ENCODE assay signal across 8 mouse cellular contexts in genomic region chr4:148140098-148141011, GRCm38 (mm10). TPM values are rescaled to one million over a fixed set of nuclear protein-coding genes. Genes with fewer than 3 reads are reported as not detected.
DNase-seq lines count a peak whose midpoint lies in the region; ATAC-seq and TF ChIP-seq lines count a peak whose summit lies in the region.

No protein-coding gene starts in this region.

- TF ChIP-seq CTCF in CH12.LX (conservative IDR thresholded peaks at IDR 0.05 in 1 of 2, IDR thresholded peaks at IDR 0.05 in 1 of 2; ENCODE audit: low read depth in 2 of 2, low read length in 2 of 2) = peak; percentile 21 to 76; a peak in 2 of 4 replicates
- peak; percentile 61 for TF ChIP-seq CTCF in heart, postnatal 0 days (IDR thresholded peaks at IDR 0.05; ENCODE audit: low read depth)
- peak; percentile 57; the same call in 1 of the 2 replicates for TF ChIP-seq CTCF in testis, adult 2 months (IDR thresholded peaks at IDR 0.05; ENCODE audit: control insufficient read depth, insufficient read depth, insufficient replicate concordance, low read depth, low read length)

- ATAC-seq in forebrain, embryonic 12.5 days (ENCODE audit: low FRiP score) = peak; percentile 96
- peak; percentile 95 for ATAC-seq in heart, postnatal 0 days (ENCODE audit: insufficient read depth, low read depth)
- peak; percentile 93 for ATAC-seq in liver, embryonic 16.5 days (ENCODE audit: low read depth)
- ATAC-seq in neural tube, embryonic 13.5 days (ENCODE audit: low read depth) = peak; percentile 95

- DNase-seq in CH12.LX (ENCODE audit: extremely low read depth) = peak; percentile 92
- peak; percentile 95 for DNase-seq in c-Kit-positive CD71-positive TER-119-negative erythroid progenitor cells, embryonic 14.5 days (ENCODE audit: low read depth)
- DNase-seq in heart, postnatal 0 days (ENCODE audit: low spot score) = peak; percentile 96
- peak; percentile 93 to 95 for DNase-seq in kidney, postnatal 4 days

- dilution Hi-C loops in CH12.LX (cut with MboI; ENCODE audit: extremely low pct_ligation_motif_present, extremely low pct_unique_long_range_greater_than_20kb, low sequenced_read_pairs) = no loop called here

- H3K79me2 ChIP-seq in CH12.LX (replicated peaks; ENCODE audit: control insufficient read depth, extremely low read depth, insufficient read depth, poor library complexity, severe bottlenecking) = no peaks in the 10 kb centered on the region; the same call in 1 of the 2 replicates

- no peaks in the 10 kb centered on the region for H3K9me3 ChIP-seq in CH12.LX (replicated peaks; ENCODE audit: low read length)
- no peaks in the 10 kb centered on the region for H3K9me3 ChIP-seq in forebrain, embryonic 12.5 days
- no peaks in the 10 kb centered on the region for H3K9me3 ChIP-seq in heart, postnatal 0 days (replicated peaks; ENCODE audit: control insufficient read depth, low read length)
- H3K9me3 ChIP-seq in liver, embryonic 16.5 days (replicated peaks; ENCODE audit: control insufficient read depth, low read length) = no peaks in the 10 kb centered on the region
- no peaks in the 10 kb centered on the region for H3K9me3 ChIP-seq in neural tube, embryonic 13.5 days

- peak overlapping the region; percentile 77 to 85 (median 83) for H3K4me3 ChIP-seq in CH12.LX (replicated peaks in 1 of 3; ENCODE audit: low read depth in 2 of 3, low read length in 2 of 3, poor library complexity in 1 of 3)
- H3K4me3 ChIP-seq in forebrain, embryonic 12.5 days (replicated peaks) = peak overlapping the region; percentile 59
- H3K4me3 ChIP-seq in heart, postnatal 0 days (ENCODE audit: low read depth, low read length) = peak overlapping the region; percentile 93
- peak overlapping the region; percentile 79 for H3K4me3 ChIP-seq in liver, embryonic 16.5 days (ENCODE audit: low read depth, low read length)
- H3K4me3 ChIP-seq in neural tube, embryonic 13.5 days = peak overlapping the region; percentile 53
- H3K4me3 ChIP-seq in testis, adult 2 months (ENCODE audit: control insufficient read depth, low read depth, low read length) = peak overlapping the region; percentile 97

- H3K27me3 ChIP-seq in CH12.LX (replicated peaks) = peaks cover 30% of the 10 kb centered on the region
- peaks cover 26% of the 10 kb centered on the region for H3K27me3 ChIP-seq in forebrain, embryonic 12.5 days
- H3K27me3 ChIP-seq in heart, postnatal 0 days (ENCODE audit: control insufficient read depth, insufficient read depth, low read length) = peaks cover 21% of the 10 kb centered on the region
- H3K27me3 ChIP-seq in liver, embryonic 16.5 days (ENCODE audit: control insufficient read depth, insufficient read depth, low read depth, low read length) = peaks cover 18% of the 10 kb centered on the region
- no peaks in the 10 kb centered on the region; the same call in 1 of the 2 replicates for H3K27me3 ChIP-seq in neural tube, embryonic 13.5 days
- no peaks in the 10 kb centered on the region for H3K27me3 ChIP-seq in testis, adult 2 months (ENCODE audit: control insufficient read depth, insufficient read depth, low read length)

- peak; percentile 53 for TF ChIP-seq RAD21 in CH12.LX (IDR thresholded peaks at IDR 0.05; ENCODE audit: low read depth, low read length)

- TF ChIP-seq EP300 in CH12.LX (IDR thresholded peaks at IDR 0.05; ENCODE audit: low read length) = no peak
- no peak for TF ChIP-seq EP300 in heart, postnatal 0 days (IDR thresholded peaks at IDR 0.05; ENCODE audit: low read depth)

- peak overlapping the region; percentile 25 for H3K4me2 ChIP-seq in CH12.LX (ENCODE audit: insufficient read depth, low read depth, poor library complexity, severe bottlenecking)
- H3K4me2 ChIP-seq in forebrain, embryonic 12.5 days = peak overlapping the region; percentile 88
- peak overlapping the region; percentile 98 for H3K4me2 ChIP-seq in heart, postnatal 0 days (ENCODE audit: low read depth, low read length)
- H3K4me2 ChIP-seq in liver, embryonic 16.5 days (ENCODE audit: low read depth, low read length) = peak overlapping the region; percentile 96
- peak overlapping the region; percentile 87 for H3K4me2 ChIP-seq in neural tube, embryonic 13.5 days

- TF ChIP-seq POLR2A in CH12.LX (IDR thresholded peaks at IDR 0.05; ENCODE audit: low read depth, low read length) = peak; percentile 90
- peak; percentile 62 for TF ChIP-seq POLR2A in testis, adult 2 months (IDR thresholded peaks at IDR 0.05; ENCODE audit: control insufficient read depth, low read depth, low read length)

- peak overlapping the region; percentile 76 for H3K9ac ChIP-seq in CH12.LX (ENCODE audit: insufficient read depth, low read depth)
- H3K9ac ChIP-seq in forebrain, embryonic 12.5 days = peak overlapping the region; percentile 65
- peak overlapping the region; percentile 74 for H3K9ac ChIP-seq in heart, postnatal 0 days (replicated peaks; ENCODE audit: low read depth, low read length)
- H3K9ac ChIP-seq in liver, embryonic 16.5 days (ENCODE audit: low read depth, low read length) = peak overlapping the region; percentile 65
- H3K9ac ChIP-seq in neural tube, embryonic 13.5 days = peak overlapping the region; percentile 81

- H3K27ac ChIP-seq in CH12.LX (ENCODE audit: insufficient read depth, low read depth) = peak overlapping the region; percentile 73
- peak overlapping the region; percentile 89 for H3K27ac ChIP-seq in forebrain, embryonic 12.5 days
- H3K27ac ChIP-seq in heart, postnatal 0 days (ENCODE audit: low read depth) = peak overlapping the region; percentile 82
- peak overlapping the region; percentile 66; the same call in 1 of the 2 replicates for H3K27ac ChIP-seq in liver, embryonic 16.5 days (ENCODE audit: low read length)
- H3K27ac ChIP-seq in neural tube, embryonic 13.5 days (replicated peaks) = peak overlapping the region; percentile 89
- H3K27ac ChIP-seq in testis, adult 2 months (ENCODE audit: control insufficient read depth, insufficient read depth, low read depth, low read length) = peak overlapping the region; percentile 97

- peaks cover 10 to 28% of the 10 kb centered on the region in 2 experiments for H3K36me3 ChIP-seq in CH12.LX (replicated peaks in 1 of 2; ENCODE audit: control insufficient read depth in 1 of 2, insufficient read depth in 1 of 2, low read length in 1 of 2)
- H3K36me3 ChIP-seq in forebrain, embryonic 12.5 days (replicated peaks) = peaks cover 20% of the 10 kb centered on the region
- peaks cover 11% of the 10 kb centered on the region for H3K36me3 ChIP-seq in heart, postnatal 0 days (replicated peaks; ENCODE audit: control insufficient read depth, insufficient read depth, low read length)
- H3K36me3 ChIP-seq in liver, embryonic 16.5 days (ENCODE audit: control insufficient read depth, insufficient read depth) = no peaks in the 10 kb centered on the region
- H3K36me3 ChIP-seq in neural tube, embryonic 13.5 days = peaks cover 19% of the 10 kb centered on the region
- no peaks in the 10 kb centered on the region for H3K36me3 ChIP-seq in testis, adult 2 months (ENCODE audit: control insufficient read depth, insufficient read depth, low read length)

- in situ Hi-C loops in CH12.LX (cut with MboI; ENCODE audit: low pct_ligation_motif_present, low pct_unique_long_range_greater_than_20kb, low sequenced_read_pairs) = no loop called here

- peaks cover 0 to 6% of the 10 kb centered on the region in 2 experiments; a peak in 2 of 4 replicates for H3K4me1 ChIP-seq in CH12.LX (ENCODE audit: control insufficient read depth in 1 of 2, insufficient read depth in 2 of 2)
- peaks cover 19% of the 10 kb centered on the region for H3K4me1 ChIP-seq in forebrain, embryonic 12.5 days
- no peaks in the 10 kb centered on the region for H3K4me1 ChIP-seq in heart, postnatal 0 days (ENCODE audit: control insufficient read depth, insufficient read depth)
- peaks cover 13% of the 10 kb centered on the region for H3K4me1 ChIP-seq in liver, embryonic 16.5 days (ENCODE audit: control insufficient read depth, low read depth, low read length)
- peaks cover 27% of the 10 kb centered on the region for H3K4me1 ChIP-seq in neural tube, embryonic 13.5 days (replicated peaks)
- H3K4me1 ChIP-seq in testis, adult 2 months (ENCODE audit: control insufficient read depth, insufficient read depth, low read length) = no peaks in the 10 kb centered on the region; the same call in 1 of the 2 replicates

- WGBS in forebrain, embryonic 12.5 days = under 1% methylated on average over 65 of the region's 65 CpGs
- under 1% methylated on average over 64 of the region's 65 CpGs for WGBS in heart, postnatal 0 days
- WGBS in liver, embryonic 16.5 days (ENCODE audit: insufficient replicate concordance) = under 1% methylated on average over 65 of the region's 65 CpGs
- WGBS in neural tube, embryonic 13.5 days = under 1% methylated on average over 65 of the region's 65 CpGs

RNA-seq across cellular contexts. Expression of gene Draxin, which starts 9.9 kb away (rescaled TPM):
- 0.04 TPM in 1 of 2 replicates, not detected in the other for total RNA-seq in CH12.LX (2012; rRNA removed)
- total RNA-seq in CH12.LX (2014; rRNA removed) = not detected in 2 replicates
- not detected in 2 replicates for polyA plus RNA-seq in CH12.LX (2012; ENCODE audit: insufficient read length, low read depth)
- 6.4 and 8.0 TPM in 2 replicates for polyA plus RNA-seq in forebrain, embryonic 12.5 days (2016; fragmentation: Nextera tagmentation; extraction: Ambion mirVana)
- not detected in 2 replicates for total RNA-seq in heart, postnatal 0 days (2014; rRNA removed; ENCODE audit: low replicate concordance)
- polyA plus RNA-seq in heart, postnatal 0 days (2015; fragmentation: Nextera tagmentation; extraction: Ambion mirVana) = 0.01 and 0.03 TPM in 2 replicates
- polyA plus RNA-seq in liver, embryonic 16.5 days (2015; fragmentation: Nextera tagmentation; extraction: Ambion mirVana) = 0.04 TPM in 2 replicates
- polyA plus RNA-seq in neural tube, embryonic 13.5 days (2015; fragmentation: Nextera tagmentation; extraction: Ambion mirVana) = 14.0 and 14.3 TPM in 2 replicates
- polyA plus RNA-seq in testis, adult 2 months (2012; rRNA removed) = 0.24 and 0.32 TPM in 2 replicates

RNA-seq across cellular contexts. Expression of gene Mad2l2, which starts 10.2 kb away (rescaled TPM):
- total RNA-seq in CH12.LX (2012; rRNA removed) = 39.4 and 43.3 TPM in 2 replicates
- 21.0 and 23.1 TPM in 2 replicates for total RNA-seq in CH12.LX (2014; rRNA removed)
- polyA plus RNA-seq in CH12.LX (2012; ENCODE audit: insufficient read length, low read depth) = 36.5 and 40.9 TPM in 2 replicates
- 76.1 and 81.6 TPM in 2 replicates for polyA plus RNA-seq in forebrain, embryonic 12.5 days (2016; fragmentation: Nextera tagmentation; extraction: Ambion mirVana)
- total RNA-seq in heart, postnatal 0 days (2014; rRNA removed; ENCODE audit: low replicate concordance) = 6.1 and 6.7 TPM in 2 replicates
- 36.2 and 40.1 TPM in 2 replicates for polyA plus RNA-seq in heart, postnatal 0 days (2015; fragmentation: Nextera tagmentation; extraction: Ambion mirVana)
- 12.4 and 13.9 TPM in 2 replicates for polyA plus RNA-seq in liver, embryonic 16.5 days (2015; fragmentation: Nextera tagmentation; extraction: Ambion mirVana)
- 98.7 and 116 TPM in 2 replicates for polyA plus RNA-seq in neural tube, embryonic 13.5 days (2015; fragmentation: Nextera tagmentation; extraction: Ambion mirVana)
- 332 and 347 TPM in 2 replicates for polyA plus RNA-seq in testis, adult 2 months (2012; rRNA removed)

RNA-seq across cellular contexts. Expression of gene Fbxo6, which starts 11.6 kb away (rescaled TPM):
- total RNA-seq in CH12.LX (2012; rRNA removed) (20.5 and 25.7 TPM in 2 replicates), CH12.LX (2014; rRNA removed) (24.1 and 32.5 TPM in 2 replicates)
- 17.6 and 20.8 TPM in 2 replicates for polyA plus RNA-seq in CH12.LX (2012; ENCODE audit: insufficient read length, low read depth)
- 14.9 and 16.4 TPM in 2 replicates for polyA plus RNA-seq in forebrain, embryonic 12.5 days (2016; fragmentation: Nextera tagmentation; extraction: Ambion mirVana)
- total RNA-seq in heart, postnatal 0 days (2014; rRNA removed; ENCODE audit: low replicate concordance) = 84.6 and 86.0 TPM in 2 replicates
- polyA plus RNA-seq in heart, postnatal 0 days (2015; fragmentation: Nextera tagmentation; extraction: Ambion mirVana) = 31.6 and 35.4 TPM in 2 replicates
- polyA plus RNA-seq in liver, embryonic 16.5 days (2015; fragmentation: Nextera tagmentation; extraction: Ambion mirVana) = 10.6 and 11.4 TPM in 2 replicates
- 16.4 and 16.6 TPM in 2 replicates for polyA plus RNA-seq in neural tube, embryonic 13.5 days (2015; fragmentation: Nextera tagmentation; extraction: Ambion mirVana)
- polyA plus RNA-seq in testis, adult 2 months (2012; rRNA removed) = 41.3 and 41.9 TPM in 2 replicates

RNA-seq across cellular contexts. Expression of gene Fbxo44, which starts 19.9 kb away (rescaled TPM):
- total RNA-seq in CH12.LX (2012; rRNA removed) = 10.5 and 10.6 TPM in 2 replicates
- 2.2 and 2.8 TPM in 2 replicates for total RNA-seq in CH12.LX (2014; rRNA removed)
- 2.1 and 2.3 TPM in 2 replicates for polyA plus RNA-seq in CH12.LX (2012; ENCODE audit: insufficient read length, low read depth)
- polyA plus RNA-seq in forebrain, embryonic 12.5 days (2016; fragmentation: Nextera tagmentation; extraction: Ambion mirVana) = 57.5 and 60.5 TPM in 2 replicates
- total RNA-seq in heart, postnatal 0 days (2014; rRNA removed; ENCODE audit: low replicate concordance) = 77.4 and 88.4 TPM in 2 replicates
- 32.1 and 35.6 TPM in 2 replicates for polyA plus RNA-seq in heart, postnatal 0 days (2015; fragmentation: Nextera tagmentation; extraction: Ambion mirVana)
- polyA plus RNA-seq in liver, embryonic 16.5 days (2015; fragmentation: Nextera tagmentation; extraction: Ambion mirVana) = 0.63 and 0.71 TPM in 2 replicates
- 81.4 and 87.6 TPM in 2 replicates for polyA plus RNA-seq in neural tube, embryonic 13.5 days (2015; fragmentation: Nextera tagmentation; extraction: Ambion mirVana)
- polyA plus RNA-seq in testis, adult 2 months (2012; rRNA removed) = 191 and 200 TPM in 2 replicates

RNA-seq across cellular contexts. Expression of gene Fbxo2, which starts 20.1 kb away (rescaled TPM):
- total RNA-seq in CH12.LX (2012; rRNA removed) (4.2 and 5.9 TPM in 2 replicates), CH12.LX (2014; rRNA removed) (not detected in 2 replicates)
- 0.30 and 0.50 TPM in 2 replicates for polyA plus RNA-seq in CH12.LX (2012; ENCODE audit: insufficient read length, low read depth)
- 1.2 and 1.5 TPM in 2 replicates for polyA plus RNA-seq in forebrain, embryonic 12.5 days (2016; fragmentation: Nextera tagmentation; extraction: Ambion mirVana)
- total RNA-seq in heart, postnatal 0 days (2014; rRNA removed; ENCODE audit: low replicate concordance) = not detected in 2 replicates
- polyA plus RNA-seq in heart, postnatal 0 days (2015; fragmentation: Nextera tagmentation; extraction: Ambion mirVana) = 0.11 and 0.12 TPM in 2 replicates
- polyA plus RNA-seq in liver, embryonic 16.5 days (2015; fragmentation: Nextera tagmentation; extraction: Ambion mirVana) = not detected in 2 replicates
- 6.1 and 6.9 TPM in 2 replicates for polyA plus RNA-seq in neural tube, embryonic 13.5 days (2015; fragmentation: Nextera tagmentation; extraction: Ambion mirVana)
- 41.2 and 42.8 TPM in 2 replicates for polyA plus RNA-seq in testis, adult 2 months (2012; rRNA removed)

Comparison
In these comparisons a context has a peak if more than half of its experiments do, and no peak if none do; other contexts are left out.
1. Peak in every context shown above with its lines: DNase-seq, ATAC-seq, H3K4me3 ChIP-seq and H3K27ac ChIP-seq.
2. H3K4me2 ChIP-seq: peak in every context shown above with its lines; median percentile 98 in heart, postnatal 0 days; 96 in liver, embryonic 16.5 days; 88 in forebrain, embryonic 12.5 days; 87 in neural tube, embryonic 13.5 days; 25 in CH12.LX.